Comparison of ENCODE assay signal across 19 mouse cellular contexts in genomic region chr2:145920941-145921650, GRCm38 (mm10). TPM values are rescaled to one million over a fixed set of nuclear protein-coding genes. Genes with fewer than 3 reads are reported as not detected.
DNase-seq lines count a peak whose midpoint lies in the region; ATAC-seq and TF ChIP-seq lines count a peak whose summit lies in the region.
"Had no signal": no experiment of that assay in that cellular context is flagged by ENCODE, and none has a peak within 500 bp of the region (broad histone marks: within the 10 kb centered on the region; RNA-seq: fewer than 3 reads in every experiment).

No protein-coding gene starts in this region.

- peaks cover 91% of the 10 kb centered on the region for H3K36me3 ChIP-seq in forebrain, embryonic 14.5 days (ENCODE audit: control insufficient read depth, insufficient read depth, low read length)
- H3K36me3 ChIP-seq in forebrain, embryonic 15.5 days: peaks cover 84% of the 10 kb centered on the region
- peaks cover 49 to 93% of the 10 kb centered on the region in 2 experiments for H3K36me3 ChIP-seq in CH12.LX (replicated peaks in 1 of 2; ENCODE audit: control insufficient read depth in 1 of 2, insufficient read depth in 1 of 2, low read length in 1 of 2)
- H3K36me3 ChIP-seq in intestine, embryonic 16.5 days (ENCODE audit: control insufficient read depth, insufficient read depth, low read length): peaks cover 16% of the 10 kb centered on the region; the same call in 1 of the 2 replicates
- peaks cover 19% of the 10 kb centered on the region for H3K36me3 ChIP-seq in midbrain, embryonic 11.5 days (ENCODE audit: control insufficient read depth, insufficient read depth, low read length)

- DNase-seq in forebrain, embryonic 14.5 days (ENCODE audit: low spot score): peak; percentile 14
- no peak for DNase-seq in layer of hippocampus, adult 2 months (ENCODE audit: low spot score in 2 of 2)
- DNase-seq in layer of hippocampus, postnatal 36 days: no peak
- no peak for DNase-seq in CH12.LX (ENCODE audit: extremely low read depth)
- no peak for DNase-seq in ovary, postnatal 36 days (ENCODE audit: low spot score)
- no peak for DNase-seq in midbrain, embryonic 11.5 days (ENCODE audit: low spot score, missing footprints)
- DNase-seq: cerebellum, postnatal 14 days; embryo, embryonic 11 days; heart, postnatal 14 days; kidney, adult 18-20 months; kidney, postnatal 36 days; lung, postnatal 10 days; right cerebral cortex, postnatal 4 days; thymus, postnatal 36 days had no signal

- no peak overlapping the region for H3K4me3 ChIP-seq in forebrain, embryonic 14.5 days (ENCODE audit: low read depth, low read length)
- no peak overlapping the region for H3K4me3 ChIP-seq in forebrain, embryonic 15.5 days
- no peak overlapping the region for H3K4me3 ChIP-seq in layer of hippocampus, adult 2 months
- no peak overlapping the region for H3K4me3 ChIP-seq in CH12.LX (replicated peaks in 1 of 3; ENCODE audit: low read depth in 2 of 3, low read length in 2 of 3, poor library complexity in 1 of 3)
- H3K4me3 ChIP-seq in intestine, embryonic 16.5 days (ENCODE audit: low read length): no peak overlapping the region
- no peak overlapping the region for H3K4me3 ChIP-seq in midbrain, embryonic 11.5 days (ENCODE audit: low read depth, low read length)
- H3K4me3 ChIP-seq: forebrain, embryonic 13.5 days had no signal

- 92% methylated on average over 8 of the region's 8 CpGs for WGBS in forebrain, embryonic 14.5 days
- 89% methylated on average over 8 of the region's 8 CpGs for WGBS in forebrain, embryonic 15.5 days
- WGBS in intestine, embryonic 16.5 days: 83% methylated on average over 8 of the region's 8 CpGs
- 91% methylated on average over 8 of the region's 8 CpGs for WGBS in midbrain, embryonic 11.5 days

- no peaks in the 10 kb centered on the region for H3K27me3 ChIP-seq in forebrain, embryonic 14.5 days (replicated peaks; ENCODE audit: control insufficient read depth, insufficient read depth, low read length)
- no peaks in the 10 kb centered on the region for H3K27me3 ChIP-seq in forebrain, embryonic 15.5 days
- no peaks in the 10 kb centered on the region for H3K27me3 ChIP-seq in CH12.LX (replicated peaks)
- H3K27me3 ChIP-seq in intestine, embryonic 16.5 days (replicated peaks; ENCODE audit: control insufficient read depth, insufficient read depth, low read length): no peaks in the 10 kb centered on the region
- no peaks in the 10 kb centered on the region for H3K27me3 ChIP-seq in midbrain, embryonic 11.5 days (ENCODE audit: control insufficient read depth, insufficient read depth, low read length)
- H3K27me3 ChIP-seq: forebrain, embryonic 13.5 days had no signal

- H3K79me2 ChIP-seq in CH12.LX (replicated peaks; ENCODE audit: control insufficient read depth, extremely low read depth, insufficient read depth, poor library complexity, severe bottlenecking): no peaks in the 10 kb centered on the region

- peak; percentile 67 for TF ChIP-seq CTCF in layer of hippocampus, adult 2 months (conservative IDR thresholded peaks at IDR 0.05)
- peak in 1 of 2 experiments; percentile 40; a peak in 3 of 4 replicates for TF ChIP-seq CTCF in CH12.LX (conservative IDR thresholded peaks at IDR 0.05 in 1 of 2, IDR thresholded peaks at IDR 0.05 in 1 of 2; ENCODE audit: low read depth in 2 of 2, low read length in 2 of 2)

- no peak overlapping the region for H3K9ac ChIP-seq in forebrain, embryonic 14.5 days (ENCODE audit: low read length)
- H3K9ac ChIP-seq in forebrain, embryonic 15.5 days (replicated peaks): no peak overlapping the region
- H3K9ac ChIP-seq in CH12.LX (ENCODE audit: insufficient read depth, low read depth): no peak overlapping the region
- H3K9ac ChIP-seq in intestine, embryonic 16.5 days (ENCODE audit: low read depth, low read length): no peak overlapping the region
- H3K9ac ChIP-seq in midbrain, embryonic 11.5 days (ENCODE audit: low read length): no peak overlapping the region
- H3K9ac ChIP-seq: forebrain, embryonic 13.5 days; hindbrain, embryonic 14.5 days had no signal

- no peak overlapping the region for H3K27ac ChIP-seq in forebrain, embryonic 14.5 days (ENCODE audit: low read depth, low read length)
- no peak overlapping the region for H3K27ac ChIP-seq in forebrain, embryonic 15.5 days (replicated peaks)
- H3K27ac ChIP-seq in layer of hippocampus, adult 2 months: no peak overlapping the region
- H3K27ac ChIP-seq in CH12.LX (ENCODE audit: insufficient read depth, low read depth): no peak overlapping the region
- no peak overlapping the region for H3K27ac ChIP-seq in intestine, embryonic 16.5 days (ENCODE audit: low read length)
- H3K27ac ChIP-seq in midbrain, embryonic 11.5 days (ENCODE audit: low read depth, low read length): no peak overlapping the region
- H3K27ac ChIP-seq: forebrain, embryonic 13.5 days; hindbrain, embryonic 14.5 days had no signal

- H3K4me1 ChIP-seq in forebrain, embryonic 14.5 days (ENCODE audit: control insufficient read depth, insufficient read depth, low read length): no peaks in the 10 kb centered on the region
- no peaks in the 10 kb centered on the region for H3K4me1 ChIP-seq in forebrain, embryonic 15.5 days
- H3K4me1 ChIP-seq in CH12.LX (ENCODE audit: control insufficient read depth in 1 of 2, insufficient read depth in 2 of 2): no peaks in the 10 kb centered on the region
- H3K4me1 ChIP-seq in intestine, embryonic 16.5 days (ENCODE audit: control insufficient read depth, insufficient read depth, low read length): no peaks in the 10 kb centered on the region
- no peaks in the 10 kb centered on the region for H3K4me1 ChIP-seq in midbrain, embryonic 11.5 days (ENCODE audit: control insufficient read depth, insufficient read depth, low read length)
- H3K4me1 ChIP-seq: forebrain, embryonic 13.5 days had no signal

- no peak overlapping the region for H3K4me2 ChIP-seq in forebrain, embryonic 14.5 days (ENCODE audit: low read length)
- H3K4me2 ChIP-seq in forebrain, embryonic 15.5 days (replicated peaks): no peak overlapping the region
- no peak overlapping the region for H3K4me2 ChIP-seq in CH12.LX (ENCODE audit: insufficient read depth, low read depth, poor library complexity, severe bottlenecking)
- H3K4me2 ChIP-seq in intestine, embryonic 16.5 days (ENCODE audit: low read depth, low read length): no peak overlapping the region
- no peak overlapping the region for H3K4me2 ChIP-seq in midbrain, embryonic 11.5 days
- H3K4me2 ChIP-seq: forebrain, embryonic 13.5 days; hindbrain, embryonic 14.5 days had no signal

- no peak for TF ChIP-seq EP300 in CH12.LX (IDR thresholded peaks at IDR 0.05; ENCODE audit: low read length)

- no peak for ATAC-seq in forebrain, embryonic 14.5 days
- no peak for ATAC-seq in forebrain, embryonic 15.5 days (replicated peaks)
- peak; percentile 63 for ATAC-seq in intestine, embryonic 16.5 days
- no peak for ATAC-seq in midbrain, embryonic 11.5 days (ENCODE audit: low FRiP score)
- ATAC-seq: forebrain, embryonic 13.5 days had no signal

- dilution Hi-C loops in CH12.LX (cut with MboI; ENCODE audit: extremely low pct_ligation_motif_present, extremely low pct_unique_long_range_greater_than_20kb, low sequenced_read_pairs): no loop called here

- no peak; the same call in none of the 2 replicates for TF ChIP-seq RAD21 in CH12.LX (IDR thresholded peaks at IDR 0.05; ENCODE audit: low read depth, low read length)

- in situ Hi-C loops in CH12.LX (cut with MboI; ENCODE audit: low pct_ligation_motif_present, low pct_unique_long_range_greater_than_20kb, low sequenced_read_pairs): no loop called here

- TF ChIP-seq POLR2A in CH12.LX (IDR thresholded peaks at IDR 0.05; ENCODE audit: low read depth, low read length): no peak

- no peaks in the 10 kb centered on the region for H3K9me3 ChIP-seq in forebrain, embryonic 14.5 days (replicated peaks; ENCODE audit: control insufficient read depth, low read length)
- no peaks in the 10 kb centered on the region for H3K9me3 ChIP-seq in forebrain, embryonic 15.5 days
- H3K9me3 ChIP-seq in CH12.LX (replicated peaks; ENCODE audit: low read length): no peaks in the 10 kb centered on the region
- H3K9me3 ChIP-seq in intestine, embryonic 16.5 days (ENCODE audit: control insufficient read depth, low read length): no peaks in the 10 kb centered on the region
- no peaks in the 10 kb centered on the region for H3K9me3 ChIP-seq in midbrain, embryonic 11.5 days (ENCODE audit: control insufficient read depth, low read length)
- H3K9me3 ChIP-seq: forebrain, embryonic 13.5 days had no signal

RNA-seq across cellular contexts. Expression of gene Cfap61, which starts 13.5 kb away (rescaled TPM):
- 2.4 and 2.5 TPM in 2 replicates for polyA plus RNA-seq in forebrain, embryonic 14.5 days (2014; fragmentation: Nextera tagmentation; extraction: Ambion mirVana)
- 1.9 and 2.2 TPM in 2 replicates for polyA plus RNA-seq in forebrain, embryonic 15.5 days (2015; fragmentation: Nextera tagmentation; extraction: Ambion mirVana)
- 1 to 10 TPM; 2.0 to 2.2 TPM for total RNA-seq in layer of hippocampus, adult 2 months (2021)
- 1 to 10 TPM; 1.7 to 2.0 TPM for total RNA-seq in layer of hippocampus, postnatal 36 days (2021)
- total RNA-seq in CH12.LX (2012; rRNA removed) (not detected in 2 replicates), CH12.LX (2014; rRNA removed) (0.41 TPM in 1 of 2 replicates, not detected in the other)
- 0.34 and 0.70 TPM in 2 replicates for polyA plus RNA-seq in CH12.LX (2012; ENCODE audit: insufficient read length, low read depth)
- polyA plus RNA-seq in intestine, embryonic 16.5 days (2015; fragmentation: Nextera tagmentation; extraction: Ambion mirVana): 0.51 and 0.67 TPM in 2 replicates
- 0.87 and 1.2 TPM in 2 replicates for polyA plus RNA-seq in midbrain, embryonic 11.5 days (2014; fragmentation: Nextera tagmentation; extraction: Ambion mirVana)
- total RNA-seq: liver, adult 2 months had no signal
- polyA plus RNA-seq: liver, adult 2 months had no signal

RNA-seq across cellular contexts. Expression of gene Crnkl1, which starts 13.7 kb away (rescaled TPM):
- 34.4 and 36.0 TPM in 2 replicates for polyA plus RNA-seq in forebrain, embryonic 14.5 days (2014; fragmentation: Nextera tagmentation; extraction: Ambion mirVana)
- 31.3 and 34.9 TPM in 2 replicates for polyA plus RNA-seq in forebrain, embryonic 15.5 days (2015; fragmentation: Nextera tagmentation; extraction: Ambion mirVana)
- 10 to 100 TPM; 19.8 to 21.6 TPM for total RNA-seq in layer of hippocampus, adult 2 months (2021)
- total RNA-seq in layer of hippocampus, postnatal 36 days (2021): 10 to 100 TPM; 19.2 to 21.5 TPM
- total RNA-seq in CH12.LX (2012; rRNA removed) (18.8 and 22.1 TPM in 2 replicates), CH12.LX (2014; rRNA removed) (31.6 and 33.5 TPM in 2 replicates)
- polyA plus RNA-seq in CH12.LX (2012; ENCODE audit: insufficient read length, low read depth): 30.4 and 30.7 TPM in 2 replicates
- polyA plus RNA-seq in intestine, embryonic 16.5 days (2015; fragmentation: Nextera tagmentation; extraction: Ambion mirVana): 16.9 and 20.4 TPM in 2 replicates
- polyA plus RNA-seq in midbrain, embryonic 11.5 days (2014; fragmentation: Nextera tagmentation; extraction: Ambion mirVana): 44.2 and 46.6 TPM in 2 replicates

RNA-seq across cellular contexts. Expression of gene Naa20, which starts 19.2 kb away (rescaled TPM):
- polyA plus RNA-seq in forebrain, embryonic 14.5 days (2014; fragmentation: Nextera tagmentation; extraction: Ambion mirVana): 147 and 161 TPM in 2 replicates
- 124 TPM in 2 replicates for polyA plus RNA-seq in forebrain, embryonic 15.5 days (2015; fragmentation: Nextera tagmentation; extraction: Ambion mirVana)
- total RNA-seq in layer of hippocampus, adult 2 months (2021): 10 to 100 TPM; 64.5 to 66.8 TPM
- total RNA-seq in layer of hippocampus, postnatal 36 days (2021): 10 to 100 TPM; 66.0 to 70.9 TPM
- total RNA-seq in CH12.LX (2012; rRNA removed) (79.8 and 102 TPM in 2 replicates), CH12.LX (2014; rRNA removed) (264 and 327 TPM in 2 replicates)
- polyA plus RNA-seq in CH12.LX (2012; ENCODE audit: insufficient read length, low read depth): 121 and 136 TPM in 2 replicates
- 137 TPM in 2 replicates for polyA plus RNA-seq in intestine, embryonic 16.5 days (2015; fragmentation: Nextera tagmentation; extraction: Ambion mirVana)
- polyA plus RNA-seq in midbrain, embryonic 11.5 days (2014; fragmentation: Nextera tagmentation; extraction: Ambion mirVana): 147 and 151 TPM in 2 replicates
